Mouse (Mus musculus) C2C12 (cell line): ENCODE results near the gene Tnfrsf1b.

ENCODE experiments used
- CTCF ChIP-seq: IDR thresholded peaks from one replicate; pipeline ENCODE4 v1.5.1; 2011; ENCODE audit not compliant: control insufficient read depth, insufficient read depth, insufficient read length
- MYOG ChIP-seq: IDR thresholded peaks from one replicate; pipeline ENCODE4 v1.6.1; 2011; ENCODE audit not compliant: control insufficient read depth, insufficient read length; ENCODE audit errors: extremely low read depth
- USF1 ChIP-seq: IDR thresholded peaks from one replicate; pipeline ENCODE4 v1.6.1; 2011; ENCODE audit warnings: low read depth, mild to moderate bottlenecking, control low read depth, moderate library complexity

DNA sequence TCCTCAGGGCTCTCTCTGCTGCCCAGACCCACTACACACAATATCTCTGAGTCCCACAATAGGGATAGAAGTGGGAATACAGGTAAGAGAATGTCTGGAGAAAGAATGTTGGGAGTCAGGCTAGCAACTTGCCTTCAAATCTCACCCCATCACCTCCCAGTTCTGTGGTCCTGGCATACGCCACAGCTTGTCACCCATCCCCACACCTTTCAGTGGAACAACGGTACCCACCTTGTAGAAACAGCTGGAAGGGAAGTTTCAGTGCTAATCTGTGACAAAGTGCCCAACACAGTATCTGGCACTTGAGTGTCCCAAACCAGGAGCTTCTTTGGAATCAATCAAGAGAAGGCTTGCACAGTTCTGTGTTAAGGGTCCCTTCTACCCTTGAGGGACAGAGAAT lies 2.0 kb downstream of the Tnfrsf1b start:
- no peak for TF ChIP-seq CTCF
- no peak for TF ChIP-seq USF1
- no peak for TF ChIP-seq MYOG
